16 mouse cellular contexts compared by ENCODE assay signal in the genomic region with DNA sequence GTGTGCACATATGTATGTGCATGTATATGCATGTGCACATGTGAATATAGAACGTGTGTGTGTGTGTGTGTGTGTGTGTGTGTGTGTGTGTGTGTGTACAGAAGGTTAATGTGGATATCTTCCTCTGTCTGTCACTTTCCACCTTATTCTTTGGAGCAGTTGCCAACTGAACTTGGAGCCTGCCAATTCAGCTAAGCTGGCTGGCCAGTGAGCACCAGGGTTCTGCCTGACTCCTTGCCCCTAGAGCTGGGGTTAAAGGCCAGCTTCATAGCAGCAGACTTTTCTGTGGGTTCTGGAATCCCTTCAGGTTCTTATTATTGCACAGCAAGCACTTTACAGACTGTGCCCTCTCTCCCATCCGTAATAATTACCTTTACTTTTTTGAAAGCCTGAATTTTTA.
"Had no signal": no experiment of that assay in that cellular context is flagged by ENCODE, and none has a peak within 500 bp of the region (broad histone marks: within the 10 kb centered on the region; RNA-seq: fewer than 3 reads in every experiment).

No protein-coding gene starts in this region.

- H3K9ac ChIP-seq: lung, embryonic 15.5 days; midbrain, embryonic 13.5 days; midbrain, embryonic 15.5 days; neural tube, embryonic 12.5 days; stomach, embryonic 15.5 days had no signal

- H3K36me3 ChIP-seq: lung, embryonic 15.5 days; midbrain, embryonic 13.5 days; midbrain, embryonic 15.5 days; neural tube, embryonic 12.5 days; stomach, embryonic 15.5 days had no signal

- DNase-seq: lung, adult 2 months; lung, postnatal 14 days; lung, postnatal 36 days; right cerebral cortex, postnatal 14 days; thymus, adult 2 months; thymus, postnatal 25 days; thymus, postnatal 4 days had no signal

- H3K4me3 ChIP-seq: lung, embryonic 15.5 days; midbrain, embryonic 13.5 days; midbrain, embryonic 15.5 days; neural tube, embryonic 12.5 days; stomach, embryonic 15.5 days had no signal

- H3K4me1 ChIP-seq: lung, embryonic 15.5 days; midbrain, embryonic 13.5 days; midbrain, embryonic 15.5 days; neural tube, embryonic 12.5 days; stomach, embryonic 15.5 days had no signal

- H3K9me3 ChIP-seq: lung, embryonic 15.5 days; midbrain, embryonic 13.5 days; midbrain, embryonic 15.5 days; neural tube, embryonic 12.5 days; stomach, embryonic 15.5 days had no signal

- ATAC-seq: lung, postnatal 0 days; midbrain, embryonic 13.5 days; midbrain, embryonic 15.5 days had no signal

- H3K4me2 ChIP-seq: lung, embryonic 15.5 days; midbrain, embryonic 11.5 days; midbrain, embryonic 13.5 days; midbrain, embryonic 15.5 days; neural tube, embryonic 12.5 days; stomach, embryonic 15.5 days had no signal

- H3K27me3 ChIP-seq: lung, embryonic 15.5 days; midbrain, embryonic 13.5 days; midbrain, embryonic 15.5 days; neural tube, embryonic 12.5 days; stomach, embryonic 15.5 days had no signal

- H3K27ac ChIP-seq: lung, embryonic 15.5 days; macrophage; midbrain, embryonic 13.5 days; midbrain, embryonic 15.5 days; neural tube, embryonic 12.5 days; stomach, embryonic 15.5 days; stomach, postnatal 0 days had no signal
